Mouse (Mus musculus): ENCODE results near the gene Polr3g. TPM values are rescaled to one million over a fixed set of nuclear protein-coding genes. Genes with fewer than 3 reads are reported as not detected.
"Not testable (repeated sequence)": the region's sequence is repeated elsewhere in the genome, so short reads cannot be mapped to it uniquely, and the experiment has no call there.

The Polr3g gene
- polyA plus RNA-seq, 1 experiment: 2.5 TPM

DNA sequence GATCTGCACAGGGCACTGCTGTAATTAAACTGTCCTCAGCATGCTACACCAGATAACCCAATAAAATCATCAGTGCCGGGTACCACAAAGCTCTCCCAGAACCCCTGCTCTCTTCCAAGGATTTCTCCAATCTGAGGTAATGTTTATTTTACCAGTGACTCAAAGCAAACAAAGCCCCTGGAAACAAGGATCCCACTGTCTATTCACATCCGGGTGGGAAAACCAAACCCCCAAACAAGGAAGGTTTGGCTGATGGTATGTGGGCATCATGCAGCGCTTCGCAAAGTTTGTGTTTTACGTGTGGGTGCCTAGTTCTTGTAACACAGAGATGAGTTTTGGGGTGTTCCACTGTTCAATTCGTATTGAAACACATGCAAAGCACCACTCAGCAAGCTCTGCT, 69.9 kb downstream of the Polr3g start:
- DNase-seq (ENCODE audit: low read depth, low spot score): no peak
- WGBS: 8% methylated on average over 6 of the region's 6 CpGs

- 60% methylated on average over 4 of the region's 4 CpGs for WGBS
- DNase-seq (ENCODE audit: low read depth, low spot score): no peak
Measured at GRCm38 (mm10) chr13:81639624-81640023, 71.2 kb downstream of the Polr3g start.

GRCm38 (mm10) chr13:81632720-81633415, 77.9 kb downstream of the Polr3g start, which contains the start of gene Adgrv1:
TSS of gene Adgrv1 (minus strand) at chr13:81633154.
- 4% methylated on average over 42 of the region's 42 CpGs for WGBS
- no peak for DNase-seq (ENCODE audit: low read depth, low spot score)

DNA sequence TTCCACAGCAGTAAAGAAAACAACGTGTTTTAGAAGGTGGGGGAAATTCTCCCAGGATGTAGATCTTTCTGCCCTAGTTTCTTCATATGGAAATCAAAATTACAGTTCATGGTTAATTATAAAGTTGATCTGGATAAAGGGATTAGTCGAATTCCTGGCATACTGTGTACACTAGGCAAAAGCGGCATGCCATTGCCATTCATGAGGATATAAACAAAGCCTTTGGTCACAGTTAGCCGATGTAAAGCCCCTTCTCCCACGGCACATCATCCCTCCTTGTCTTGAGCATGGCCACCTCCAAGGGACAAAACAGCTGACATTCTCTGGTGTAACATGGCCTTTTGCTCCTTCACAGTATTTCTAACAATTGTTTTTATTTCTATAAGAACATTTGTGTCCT, 80.2 kb downstream of the Polr3g start:
- DNase-seq (ENCODE audit: low read depth, low spot score): no peak
- WGBS: 70% methylated on average over 5 of the region's 5 CpGs

DNA sequence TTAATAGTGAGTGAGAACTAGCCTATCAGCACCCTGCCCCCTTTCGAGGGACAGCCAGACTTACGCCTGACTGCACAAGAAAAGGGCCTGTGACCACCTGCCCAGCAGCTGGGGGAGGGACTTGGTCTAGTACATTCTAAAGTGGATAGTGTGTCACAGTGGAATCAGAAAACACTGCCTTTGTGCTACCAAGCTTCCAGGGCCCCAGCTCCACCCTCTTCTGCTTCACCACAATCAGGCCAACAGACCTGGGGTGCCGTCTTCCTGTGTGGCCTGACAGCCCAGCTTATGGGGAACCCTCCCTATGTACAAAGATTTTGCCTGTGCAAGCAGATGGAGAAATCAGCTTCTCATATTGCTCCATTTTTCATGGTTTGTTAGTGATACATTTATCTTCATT, 81.4 kb downstream of the Polr3g start:
- WGBS: 67% methylated on average over 3 of the region's 3 CpGs
- no peak for DNase-seq (ENCODE audit: low read depth, low spot score)

- no peak for DNase-seq (ENCODE audit: low read depth, low spot score)
- WGBS: 62% methylated on average over 2 of the region's 2 CpGs
Measured at GRCm38 (mm10) chr13:81628631-81629190, 82.1 kb downstream of the Polr3g start.

GRCm38 (mm10) chr13:81627861-81628260, 83.0 kb downstream of the Polr3g start:
- WGBS: 75% methylated on average over 1 of the region's 1 CpGs
- DNase-seq (ENCODE audit: low read depth, low spot score): not testable (repeated sequence)

Other genes starting within 250 kb of the Polr3g start
- 0.15 and 0.23 TPM in 2 replicates for gene Adgrv1, start 77.9 kb downstream of the Polr3g start, polyA plus RNA-seq (2012; rRNA removed)
- 3.9 and 16.1 TPM in 2 replicates for gene Lysmd3, start 53.4 kb downstream of the Polr3g start, polyA plus RNA-seq (2012; rRNA removed)
- 0.64 and 1.5 TPM in 2 replicates for gene Mblac2, start 328 bp upstream of the Polr3g start, polyA plus RNA-seq (2012; rRNA removed)
- gene Cetn3, start 72.1 kb upstream of the Polr3g start, polyA plus RNA-seq (2012; rRNA removed): 4.3 and 5.6 TPM in 2 replicates